Mouse (Mus musculus): ENCODE data around the gene Lrrc28. TPM values are rescaled to one million over a fixed set of nuclear protein-coding genes. Genes with fewer than 3 reads are reported as not detected.

Lrrc28 gene
- total and polyA plus RNA-seq, 2 experiments from 2014 or later = 25.8 to 61.4 TPM

DNA sequence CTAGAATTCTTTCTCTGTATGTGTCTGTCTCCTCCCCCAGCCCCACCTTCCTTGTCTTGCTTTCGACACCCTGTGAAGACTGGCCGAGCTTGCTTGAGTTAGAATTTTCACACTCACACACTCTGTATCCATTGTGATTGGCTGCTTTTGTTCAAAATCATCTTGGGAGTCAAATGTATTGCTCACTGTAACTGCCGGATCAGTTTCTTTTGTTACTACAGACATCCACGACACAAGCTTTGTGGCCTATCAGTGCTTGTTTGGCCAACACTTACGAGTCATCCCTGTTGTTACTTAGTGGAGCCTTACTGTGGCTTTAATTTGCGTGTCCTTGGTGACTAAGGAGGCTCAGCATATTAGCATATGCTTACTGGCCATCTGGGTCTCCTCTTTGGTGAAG lies 56.3 kb downstream of the Lrrc28 start:
- no peaks in the 10 kb centered on the region for H3K27me3 ChIP-seq (ENCODE audit: insufficient read depth, low read length)
- ATAC-seq (ENCODE audit: low FRiP score) (no peak), DNase-seq (ENCODE audit: low spot score) (no peak)
- TF ChIP-seq CTCF (IDR thresholded peaks at IDR 0.05) = no peak
- no peak overlapping the region for H3K4me2 ChIP-seq (ENCODE audit: low read depth, low read length, poor library complexity, severe bottlenecking)
- H3K4me3 ChIP-seq (ENCODE audit: low read depth, low read length) = no peak overlapping the region
- H3K9me3 ChIP-seq (ENCODE audit: low read length) = no peaks in the 10 kb centered on the region
- no peaks in the 10 kb centered on the region for H3K4me1 ChIP-seq (ENCODE audit: insufficient read depth, low read length)
- H3K9ac ChIP-seq (replicated peaks; ENCODE audit: low read length, poor library complexity, severe bottlenecking) = no peak overlapping the region
- 30% methylated on average over 6 of the region's 6 CpGs for WGBS
- no peak overlapping the region for H3K27ac ChIP-seq (ENCODE audit: low read depth, low read length)
- H3K36me3 ChIP-seq (ENCODE audit: insufficient read depth, low read length) = no peaks in the 10 kb centered on the region

DNA sequence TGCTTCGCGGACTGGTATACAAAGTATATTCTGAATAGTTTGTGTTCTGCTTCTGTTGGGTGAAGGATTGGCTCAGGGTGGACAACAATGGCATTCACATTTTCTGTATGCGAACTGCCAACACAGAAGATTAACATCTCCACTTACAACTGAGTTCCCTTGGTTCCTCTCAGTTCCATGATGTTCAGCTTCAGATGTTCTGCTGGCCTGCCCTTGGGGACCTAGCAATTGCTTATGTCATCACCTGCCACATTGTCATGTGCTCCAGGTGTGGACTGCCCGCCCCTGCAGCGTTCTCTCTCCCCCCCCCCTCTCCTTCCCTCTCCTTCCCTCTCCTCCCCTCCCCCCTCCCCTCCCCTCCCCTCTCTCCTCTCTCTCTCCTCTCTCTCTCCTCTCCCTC lies 58.6 kb downstream of the Lrrc28 start:
- H3K27ac ChIP-seq (ENCODE audit: low read depth, low read length) = no peak overlapping the region
- no peaks in the 10 kb centered on the region for H3K27me3 ChIP-seq (ENCODE audit: insufficient read depth, low read length)
- no peak overlapping the region for H3K4me2 ChIP-seq (ENCODE audit: low read depth, low read length, poor library complexity, severe bottlenecking)
- no peak overlapping the region for H3K9ac ChIP-seq (replicated peaks; ENCODE audit: low read length, poor library complexity, severe bottlenecking)
- ATAC-seq (ENCODE audit: low FRiP score) = no peak
- H3K4me1 ChIP-seq (ENCODE audit: insufficient read depth, low read length) = no peaks in the 10 kb centered on the region
- DNase-seq (ENCODE audit: low spot score) = no peak
- no peak for TF ChIP-seq CTCF (IDR thresholded peaks at IDR 0.05)
- 77% methylated on average over 5 of the region's 5 CpGs for WGBS
- no peak overlapping the region for H3K4me3 ChIP-seq (ENCODE audit: low read depth, low read length)
- H3K9me3 ChIP-seq (ENCODE audit: low read length) = no peaks in the 10 kb centered on the region
- no peaks in the 10 kb centered on the region for H3K36me3 ChIP-seq (ENCODE audit: insufficient read depth, low read length)

DNA sequence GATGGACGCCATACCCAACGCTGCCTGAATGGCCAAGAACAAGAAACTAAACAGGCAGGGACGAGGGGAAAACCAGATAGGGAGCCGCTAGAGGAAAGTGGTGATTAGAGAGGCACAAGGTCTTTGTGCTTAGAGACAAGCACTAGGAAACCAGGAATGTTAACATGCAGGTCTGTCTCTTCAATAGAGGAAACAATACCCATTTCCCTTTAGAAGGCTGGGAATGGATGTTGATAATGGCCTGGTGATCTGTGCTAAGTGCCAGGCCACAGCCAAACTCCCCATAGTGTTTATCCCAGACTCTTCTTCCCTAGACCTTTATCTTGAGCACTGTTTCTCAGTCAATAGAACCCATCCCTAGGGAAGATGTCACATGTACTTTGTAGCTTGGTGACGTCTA lies 61.2 kb downstream of the Lrrc28 start:
- ATAC-seq (ENCODE audit: low FRiP score) = no peak
- Histone ChIP-seq H3K9ac (replicated peaks; ENCODE audit: low read length, poor library complexity, severe bottlenecking) (no peak overlapping the region), H3K27me3 (ENCODE audit: insufficient read depth, low read length) (no peaks in the 10 kb centered on the region), H3K4me3 (ENCODE audit: low read depth, low read length) (no peak overlapping the region), H3K4me2 (ENCODE audit: low read depth, low read length, poor library complexity, severe bottlenecking) (no peak overlapping the region), H3K27ac (ENCODE audit: low read depth, low read length) (no peak overlapping the region), H3K9me3 (ENCODE audit: low read length) (no peaks in the 10 kb centered on the region), H3K4me1 (ENCODE audit: insufficient read depth, low read length) (no peaks in the 10 kb centered on the region), H3K36me3 (ENCODE audit: insufficient read depth, low read length) (no peaks in the 10 kb centered on the region)
- 78% methylated on average over 5 of the region's 5 CpGs for WGBS
- TF ChIP-seq CTCF (IDR thresholded peaks at IDR 0.05) = no peak
- no peak for DNase-seq (ENCODE audit: low spot score)

DNA sequence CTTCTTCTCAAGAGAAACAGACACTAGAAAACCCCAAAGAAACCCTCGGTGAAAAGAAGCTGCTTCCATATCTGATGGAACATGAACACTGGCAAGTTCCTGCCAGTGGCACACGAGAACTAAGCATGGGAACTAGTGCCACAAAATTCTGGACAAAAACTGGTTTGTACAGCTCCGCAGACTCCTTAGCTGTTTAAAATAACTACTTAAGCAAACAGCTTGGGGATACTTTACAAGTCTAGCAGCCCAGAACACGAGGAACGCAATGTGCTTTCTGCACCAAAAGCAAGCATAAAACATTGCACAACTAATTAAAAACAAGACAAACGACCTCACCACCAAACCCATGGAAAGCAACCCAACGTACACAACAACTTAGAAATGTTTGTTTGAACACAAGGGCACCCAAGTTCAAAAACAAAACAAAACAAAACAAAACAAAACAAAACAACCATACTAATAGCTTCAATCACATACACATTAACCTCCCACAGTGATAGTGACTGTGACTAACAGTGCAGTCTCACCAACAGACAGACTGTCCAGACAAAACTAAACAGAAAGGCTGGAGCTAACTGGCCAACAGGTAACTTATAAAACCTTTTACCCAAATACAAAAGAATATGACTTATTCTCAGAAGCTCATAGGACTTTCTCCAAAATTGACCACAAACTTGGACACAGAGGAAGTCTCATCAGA lies 66.1 kb downstream of the Lrrc28 start:
- Histone ChIP-seq H3K9ac (replicated peaks; ENCODE audit: low read length, poor library complexity, severe bottlenecking) (no peak overlapping the region), H3K27me3 (ENCODE audit: insufficient read depth, low read length) (no peaks in the 10 kb centered on the region), H3K4me1 (ENCODE audit: insufficient read depth, low read length) (no peaks in the 10 kb centered on the region), H3K4me2 (ENCODE audit: low read depth, low read length, poor library complexity, severe bottlenecking) (no peak overlapping the region), H3K36me3 (ENCODE audit: insufficient read depth, low read length) (no peaks in the 10 kb centered on the region), H3K9me3 (ENCODE audit: low read length) (no peaks in the 10 kb centered on the region), H3K27ac (ENCODE audit: low read depth, low read length) (no peak overlapping the region), H3K4me3 (ENCODE audit: low read depth, low read length) (no peak overlapping the region)
- ATAC-seq (ENCODE audit: low FRiP score) (no peak), DNase-seq (ENCODE audit: low spot score) (no peak)
- no peak for TF ChIP-seq CTCF (IDR thresholded peaks at IDR 0.05)
- WGBS = 71% methylated on average over 7 of the region's 7 CpGs

DNA sequence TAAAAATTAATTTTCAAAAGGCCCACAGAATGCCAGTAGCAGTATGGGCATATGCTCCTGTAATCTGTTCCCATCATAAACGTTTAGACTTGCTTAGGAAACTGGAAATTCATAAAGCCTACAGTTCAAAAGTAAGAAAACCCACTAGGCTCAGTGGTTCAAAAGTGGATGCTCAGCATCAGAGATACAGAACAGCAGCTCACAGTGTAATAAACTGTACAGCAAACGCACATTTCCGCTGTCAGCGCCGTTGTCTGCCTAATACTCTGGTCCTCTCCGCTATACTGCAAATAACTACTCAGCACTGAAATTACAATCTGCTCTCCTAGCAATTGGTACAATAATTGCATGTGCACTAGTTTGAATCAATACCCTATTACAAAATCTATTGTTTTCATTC lies 67.0 kb downstream of the Lrrc28 start:
- 90% methylated on average over 6 of the region's 6 CpGs for WGBS
- ATAC-seq (ENCODE audit: low FRiP score) (no peak), DNase-seq (ENCODE audit: low spot score) (no peak)
- H3K4me3 ChIP-seq (ENCODE audit: low read depth, low read length) = no peak overlapping the region
- H3K9me3 ChIP-seq (ENCODE audit: low read length) = no peaks in the 10 kb centered on the region
- H3K4me2 ChIP-seq (ENCODE audit: low read depth, low read length, poor library complexity, severe bottlenecking) = no peak overlapping the region
- H3K36me3 ChIP-seq (ENCODE audit: insufficient read depth, low read length) = no peaks in the 10 kb centered on the region
- no peaks in the 10 kb centered on the region for H3K27me3 ChIP-seq (ENCODE audit: insufficient read depth, low read length)
- TF ChIP-seq CTCF (IDR thresholded peaks at IDR 0.05) = no peak
- H3K27ac ChIP-seq (ENCODE audit: low read depth, low read length) = no peak overlapping the region
- H3K9ac ChIP-seq (replicated peaks; ENCODE audit: low read length, poor library complexity, severe bottlenecking) = no peak overlapping the region
- H3K4me1 ChIP-seq (ENCODE audit: insufficient read depth, low read length) = no peaks in the 10 kb centered on the region

DNA sequence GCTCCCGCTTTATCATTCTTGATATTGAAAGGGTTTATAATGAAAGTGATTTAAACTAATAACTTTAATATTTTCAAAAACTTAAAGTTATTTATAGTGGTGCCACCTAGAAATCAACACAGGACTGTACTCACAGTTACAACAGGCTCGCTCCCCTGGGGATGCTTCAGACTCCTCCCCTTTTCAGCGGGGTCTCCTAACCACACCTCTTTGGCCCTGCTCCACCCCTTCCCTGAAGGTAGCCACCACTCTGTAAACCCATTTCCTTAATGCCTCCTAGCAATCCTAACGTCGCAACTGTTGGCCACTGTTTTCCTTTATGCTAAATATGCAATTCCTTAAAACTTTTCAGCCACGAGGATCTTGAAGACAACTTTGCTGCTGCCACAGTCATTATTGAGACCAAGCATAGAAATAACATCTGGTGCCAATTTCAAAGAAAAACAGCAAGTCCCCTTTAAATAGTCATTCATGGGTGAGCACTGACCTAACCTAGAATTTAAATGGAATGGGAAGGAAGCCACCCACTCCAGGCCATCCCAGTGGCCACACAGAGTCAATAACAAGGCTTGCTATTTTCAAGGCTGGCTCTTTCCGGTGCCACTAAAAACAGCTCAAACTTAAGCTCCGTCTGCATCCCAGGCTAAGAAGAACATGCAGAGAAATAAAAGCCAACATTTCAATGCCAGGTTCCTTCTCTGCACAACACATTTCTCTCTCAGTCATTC lies 78.4 kb downstream of the Lrrc28 start:
- 70% methylated on average over 8 of the region's 8 CpGs for WGBS
- no peak overlapping the region for H3K9ac ChIP-seq (replicated peaks; ENCODE audit: low read length, poor library complexity, severe bottlenecking)
- no peaks in the 10 kb centered on the region for H3K27me3 ChIP-seq (ENCODE audit: insufficient read depth, low read length)
- H3K36me3 ChIP-seq (ENCODE audit: insufficient read depth, low read length) = no peaks in the 10 kb centered on the region
- no peaks in the 10 kb centered on the region for H3K9me3 ChIP-seq (ENCODE audit: low read length)
- ATAC-seq (ENCODE audit: low FRiP score) (no peak), DNase-seq (ENCODE audit: low spot score) (no peak)
- no peak overlapping the region for H3K4me3 ChIP-seq (ENCODE audit: low read depth, low read length)
- no peak for TF ChIP-seq CTCF (IDR thresholded peaks at IDR 0.05)
- 0 out of 2 replicates have a peak, but pooled peaks cover 3% of the 10 kb centered on the region for H3K4me1 ChIP-seq (ENCODE audit: insufficient read depth, low read length)
- no peak overlapping the region for H3K4me2 ChIP-seq (ENCODE audit: low read depth, low read length, poor library complexity, severe bottlenecking)
- H3K27ac ChIP-seq (ENCODE audit: low read depth, low read length) = no peak overlapping the region
